Mouse (Mus musculus): ENCODE measurements around the gene Plod2.

Plod2 gene

DNA sequence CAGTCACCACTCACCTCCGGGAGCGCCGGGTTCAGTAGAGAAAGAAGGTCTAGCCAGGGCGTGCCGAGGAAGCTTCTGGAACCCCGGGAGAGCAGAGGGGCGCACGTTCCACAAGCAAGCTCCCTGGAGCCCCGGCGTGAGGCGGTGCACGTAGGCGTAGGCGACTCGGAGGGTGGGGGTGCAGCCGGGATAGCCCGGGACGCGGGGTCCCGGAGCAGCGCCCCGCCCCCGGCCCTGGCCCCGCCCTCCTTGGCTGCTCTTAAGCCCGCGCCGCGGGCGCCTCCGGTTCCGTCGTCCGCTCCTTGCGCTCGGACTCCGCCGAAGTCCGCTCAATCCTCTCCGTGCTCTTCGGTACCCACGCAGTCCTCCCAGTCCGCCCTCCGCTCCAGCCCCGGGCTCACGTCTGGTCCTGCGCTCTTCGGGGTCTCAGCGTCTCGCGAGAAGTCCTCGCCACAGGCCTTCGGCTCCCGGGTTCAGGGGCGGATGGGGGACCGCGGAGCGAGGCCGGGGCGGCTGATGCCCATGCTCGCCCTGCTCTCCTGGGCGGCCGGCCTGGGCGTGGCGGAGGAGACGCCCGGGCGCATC is at the start of gene Plod2:
Gene Plod2, plus strand, starts transcription at position 247 of the 585 bp plus-strand sequence.
- peak; percentile 65 for DNase-seq (ENCODE audit: low spot score)

DNA sequence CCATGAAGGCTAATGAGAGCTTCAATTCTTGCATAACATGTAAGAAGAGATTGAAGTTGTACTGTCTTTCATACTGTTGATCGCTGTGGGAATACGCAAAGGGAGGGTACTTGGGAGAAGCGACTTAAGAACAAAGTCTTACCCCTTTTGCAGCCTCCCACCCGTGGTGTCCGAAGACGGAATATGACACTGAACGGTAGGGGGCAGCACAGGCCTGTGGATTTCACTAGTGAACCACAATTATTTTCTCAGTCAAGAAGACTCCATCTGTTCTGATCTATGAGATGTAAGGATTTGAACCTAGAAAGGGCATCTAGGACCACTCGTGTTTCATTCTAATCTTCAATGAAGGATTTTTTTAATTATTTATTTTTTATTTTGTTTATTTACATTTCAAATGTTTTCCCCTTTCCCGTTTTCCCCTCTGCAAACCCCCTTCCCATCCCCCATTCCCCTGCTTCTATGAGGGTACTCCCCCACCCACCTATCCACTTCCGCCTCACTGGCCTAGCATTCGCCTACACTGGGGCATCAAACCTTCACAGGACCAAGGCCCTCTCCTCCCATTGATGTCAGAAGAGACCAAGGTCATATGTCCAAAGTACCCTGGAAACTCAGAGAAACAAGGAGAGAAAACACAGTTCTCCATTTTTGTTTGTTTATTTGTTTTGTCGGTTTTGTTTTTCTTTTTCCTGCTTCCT is 42.2 kb upstream of the Plod2 start:
- DNase-seq (ENCODE audit: low spot score) = peak; percentile 92

DNA sequence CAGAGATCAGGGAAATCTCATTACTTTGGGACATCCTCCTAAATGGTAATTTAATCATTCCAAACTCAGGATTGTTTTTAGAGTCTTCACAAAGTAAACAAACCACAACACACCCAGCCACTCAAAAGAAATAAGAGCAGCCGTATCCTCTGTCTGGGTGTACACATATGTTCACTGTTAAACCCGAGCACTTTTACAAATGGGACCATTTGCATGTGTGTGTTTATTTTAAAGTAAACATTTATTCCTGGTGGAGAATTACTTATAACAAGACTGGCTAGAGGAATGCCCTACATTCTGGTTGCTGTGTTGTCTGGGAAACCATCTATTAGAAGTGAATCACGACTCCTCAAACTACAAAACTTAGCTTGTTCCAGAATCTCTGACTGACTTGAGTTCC is 37.8 kb upstream of the Plod2 start:
- DNase-seq (ENCODE audit: low spot score) = no peak

DNA sequence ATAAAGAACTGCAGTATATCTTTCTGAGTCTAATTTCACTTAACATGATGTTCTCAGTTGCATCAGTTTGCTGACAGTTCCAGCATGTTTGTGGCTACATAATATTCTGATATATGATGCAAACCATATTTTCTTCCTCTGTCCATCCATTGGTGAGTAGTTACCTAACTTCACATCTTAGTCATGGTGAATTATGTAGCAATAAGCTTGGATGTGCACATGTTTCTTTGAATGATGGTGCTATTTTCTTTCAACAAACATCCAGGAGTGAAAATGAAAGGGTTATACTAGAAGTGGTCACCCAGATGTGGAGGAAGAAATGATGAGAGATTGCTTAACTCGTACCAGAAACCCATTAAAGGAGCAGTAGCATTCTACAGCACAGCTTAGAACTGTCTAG is 37.1 kb upstream of the Plod2 start:
- no peak for DNase-seq (ENCODE audit: low spot score)

DNA sequence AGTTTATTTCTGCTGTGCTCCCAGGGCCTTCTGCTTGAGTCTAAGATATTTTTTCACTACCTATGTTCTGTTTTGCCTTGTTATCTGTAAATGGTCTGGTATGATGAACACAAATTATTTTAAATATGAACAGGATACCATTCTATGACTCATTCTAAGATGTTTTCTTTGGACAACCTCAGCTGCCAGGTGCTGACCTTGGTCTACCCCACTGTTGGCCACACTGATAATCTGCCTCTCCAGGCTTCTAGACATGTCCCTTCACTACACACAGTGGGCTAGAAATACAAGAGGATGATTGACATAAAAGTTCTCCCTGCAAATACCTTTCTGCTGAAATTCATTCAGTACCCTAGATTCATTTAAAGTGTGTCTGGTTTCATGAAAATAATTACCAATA is 30.3 kb upstream of the Plod2 start:
- DNase-seq (ENCODE audit: low spot score) = no peak

DNA sequence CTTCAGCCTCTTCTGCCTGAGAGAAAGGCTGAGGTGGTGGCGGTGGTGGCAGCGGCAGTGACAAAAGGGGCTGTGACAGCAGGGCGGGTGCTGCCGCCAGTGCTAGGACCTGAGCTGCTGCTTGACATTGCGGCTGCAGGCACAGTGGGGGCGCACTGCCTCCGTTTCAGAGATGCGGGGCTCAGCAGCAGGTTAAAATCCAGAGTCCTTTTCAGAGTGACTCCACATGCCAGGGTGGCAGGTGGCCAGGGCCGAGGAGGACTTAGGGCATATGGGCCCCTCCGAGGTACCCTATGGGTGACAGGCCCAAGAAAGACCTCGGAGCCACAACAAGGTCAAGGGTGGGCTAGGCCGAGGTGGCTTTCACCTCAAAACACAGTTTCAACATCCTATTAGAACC is 25.0 kb upstream of the Plod2 start:
- DNase-seq (ENCODE audit: low spot score) = no peak

DNA sequence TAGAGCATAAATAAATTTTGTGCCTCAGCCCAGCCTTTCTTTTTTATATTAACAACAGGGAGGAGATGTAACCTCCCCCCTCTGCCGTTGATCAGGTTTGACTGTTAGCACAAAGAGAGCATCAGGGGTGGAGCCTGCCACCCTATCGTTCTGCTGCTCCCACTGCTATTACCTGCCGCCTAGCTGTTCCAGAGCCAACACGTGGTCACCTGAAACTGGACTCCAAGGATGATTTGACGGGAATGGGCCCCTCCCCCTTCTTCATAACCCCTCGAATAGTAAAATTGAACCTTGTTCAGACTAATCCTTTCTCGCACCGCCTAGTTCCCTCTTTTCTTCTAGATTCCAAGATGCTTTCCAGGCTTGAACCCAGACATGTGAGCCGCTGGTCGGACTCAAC is 21.3 kb upstream of the Plod2 start:
- DNase-seq (ENCODE audit: low spot score) = no peak

DNA sequence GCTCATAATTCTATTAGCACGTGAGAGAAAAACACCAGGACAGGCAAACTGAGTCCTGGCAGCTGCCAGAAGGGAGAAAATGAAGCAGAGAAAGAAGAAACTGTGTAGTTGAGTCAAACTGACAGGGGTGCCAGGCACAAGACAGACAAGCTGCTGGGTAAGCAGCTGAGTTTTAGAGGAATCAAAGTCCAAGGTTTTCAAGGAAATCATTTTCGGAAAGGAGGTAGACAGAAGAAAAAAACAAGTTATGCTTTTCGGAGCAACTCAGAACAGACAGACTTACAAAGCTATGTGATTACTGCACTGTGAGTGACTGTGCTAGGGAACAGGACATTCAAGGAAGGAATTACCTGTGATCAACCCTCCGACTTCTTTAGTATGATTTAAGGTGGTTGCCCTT is 17.5 kb upstream of the Plod2 start:
- DNase-seq (ENCODE audit: low spot score) = no peak

DNA sequence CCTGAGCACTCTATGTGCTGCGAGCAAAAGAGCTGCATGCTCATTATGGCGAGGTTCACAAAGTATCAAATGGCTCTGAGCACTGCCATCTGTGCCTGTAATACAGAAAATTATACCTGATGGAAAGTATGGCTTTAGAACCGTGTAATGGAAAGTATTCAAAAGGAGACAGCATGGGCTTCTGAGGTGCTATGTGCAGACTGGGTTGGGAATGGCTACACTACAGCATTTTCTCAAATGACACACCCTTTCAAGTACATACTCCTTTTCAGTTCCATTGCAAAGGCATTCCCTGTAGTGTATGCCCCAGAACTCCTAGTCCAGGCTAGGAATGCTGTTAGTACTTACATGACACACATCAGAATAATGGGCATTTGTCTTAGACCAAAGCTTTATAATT is 12.0 kb upstream of the Plod2 start:
- no peak for DNase-seq (ENCODE audit: low spot score)

DNA sequence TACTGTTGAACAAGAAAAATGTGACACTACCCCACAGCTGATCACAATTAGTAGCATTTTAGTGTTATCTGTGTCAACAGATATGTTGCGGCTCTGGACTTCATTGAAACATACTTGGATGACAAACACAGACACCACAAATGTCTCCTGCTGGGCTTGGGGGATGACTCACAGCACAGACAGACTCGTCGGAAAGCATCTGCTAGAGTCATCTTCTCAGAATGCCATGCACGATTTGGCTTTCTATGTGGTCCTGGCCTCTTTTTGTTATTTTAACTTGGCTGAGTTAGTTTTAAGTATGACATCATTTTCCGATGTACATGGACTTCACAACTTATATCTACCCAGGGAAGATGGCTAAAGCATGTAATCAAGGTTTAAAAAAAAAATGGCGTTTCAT is 4.3 kb upstream of the Plod2 start:
- DNase-seq (ENCODE audit: low spot score) = no peak

DNA sequence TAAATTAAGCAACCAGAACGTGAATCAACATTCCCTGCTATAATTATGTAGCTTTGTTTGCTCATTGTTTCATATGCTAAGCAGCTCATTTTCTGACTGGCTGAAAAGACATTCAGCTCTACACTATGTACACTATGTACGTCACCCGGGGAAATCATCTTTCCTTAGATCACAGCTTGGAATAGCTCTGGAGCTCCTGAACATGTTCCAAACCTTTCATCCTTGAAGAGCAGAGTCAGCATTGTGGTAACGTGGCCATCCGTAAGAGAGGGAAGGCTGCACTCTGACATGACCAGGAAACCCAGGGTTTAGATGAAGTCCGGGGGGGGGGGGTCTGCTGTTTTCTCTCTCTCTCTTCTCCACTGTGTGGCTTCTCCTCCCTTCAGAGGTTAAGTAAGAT is 3.8 kb upstream of the Plod2 start:
- no peak for DNase-seq (ENCODE audit: low spot score)

DNA sequence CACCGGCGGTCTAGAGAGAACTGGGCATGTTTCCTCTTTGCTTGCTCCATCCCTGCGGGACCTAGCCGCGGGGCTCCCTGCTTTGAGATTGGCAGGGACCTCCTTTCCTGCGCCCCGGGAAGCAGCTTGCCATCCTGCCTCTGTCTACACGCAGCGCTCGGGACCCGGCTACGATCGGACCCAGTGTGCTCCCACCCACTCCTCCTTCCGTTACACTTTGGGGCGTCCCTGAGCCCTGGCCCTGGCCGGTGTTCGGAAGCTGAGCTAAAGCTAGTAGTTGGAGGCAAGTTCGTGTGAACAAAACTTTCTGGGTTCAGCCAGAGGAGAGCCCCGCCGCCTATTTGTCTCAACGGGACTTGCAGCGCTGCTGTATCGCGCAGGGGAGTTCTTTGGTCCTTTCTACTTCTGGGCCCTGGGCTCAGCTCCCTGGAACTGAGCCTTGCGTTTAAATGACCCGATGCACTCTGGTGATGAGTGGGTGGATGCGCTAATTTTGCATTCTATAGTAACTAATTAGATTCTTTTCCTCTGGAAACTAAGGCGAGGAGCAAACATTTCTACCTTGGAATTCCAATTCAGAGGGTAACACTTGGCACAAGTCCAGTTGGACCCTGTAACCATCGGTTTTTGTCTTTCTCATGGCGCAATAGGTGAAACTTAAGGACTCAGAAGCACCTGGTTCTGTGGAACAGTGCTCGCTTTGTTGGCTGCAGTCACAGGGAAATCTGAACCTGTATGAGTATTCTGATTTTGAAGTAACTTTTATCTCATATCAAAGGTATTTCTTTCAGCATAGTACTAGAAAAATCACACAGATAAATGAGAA is 781 bp downstream of the Plod2 start:
- DNase-seq (ENCODE audit: low spot score) = peak; percentile 32

DNA sequence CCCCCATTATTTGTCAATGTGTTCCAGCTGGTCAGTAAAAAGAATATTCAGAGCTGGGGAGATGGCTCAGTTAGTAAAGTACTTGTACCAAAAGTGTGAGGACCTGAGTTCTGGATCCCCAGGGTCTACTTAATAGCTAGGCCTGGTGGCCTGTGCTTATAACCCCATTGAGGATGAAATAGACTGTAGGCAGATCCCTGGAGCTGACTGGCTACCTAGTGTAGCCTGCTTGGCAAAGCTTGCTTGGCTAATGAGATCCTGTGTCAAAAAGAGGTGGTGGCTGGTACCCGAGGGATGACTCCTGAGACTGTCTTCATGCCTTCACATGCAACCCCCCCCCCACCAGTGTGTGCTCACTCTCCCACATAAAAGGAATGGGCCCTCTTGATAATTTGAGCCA is 2.1 kb downstream of the Plod2 start:
- no peak for DNase-seq (ENCODE audit: low spot score)

DNA sequence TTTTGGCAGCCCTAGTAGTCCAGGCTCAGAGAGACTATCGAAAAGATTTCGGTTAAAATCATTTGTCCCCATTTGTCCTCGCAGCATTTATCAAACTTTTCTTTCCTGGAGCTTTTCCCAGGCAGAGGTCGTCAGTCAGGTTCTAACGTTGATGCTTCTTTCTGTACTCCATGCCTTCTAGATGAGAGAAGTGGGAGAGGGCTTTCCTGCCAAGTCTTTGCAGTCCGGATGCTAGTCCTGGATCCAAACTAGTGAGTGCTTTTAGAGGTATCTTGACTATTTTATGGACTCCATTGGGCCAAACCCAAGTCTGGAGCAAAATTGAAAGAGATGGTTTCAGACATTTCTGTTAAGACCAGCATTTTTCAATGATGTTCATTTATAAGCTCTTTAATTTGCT is 3.0 kb downstream of the Plod2 start:
- no peak for DNase-seq (ENCODE audit: low spot score)

DNA sequence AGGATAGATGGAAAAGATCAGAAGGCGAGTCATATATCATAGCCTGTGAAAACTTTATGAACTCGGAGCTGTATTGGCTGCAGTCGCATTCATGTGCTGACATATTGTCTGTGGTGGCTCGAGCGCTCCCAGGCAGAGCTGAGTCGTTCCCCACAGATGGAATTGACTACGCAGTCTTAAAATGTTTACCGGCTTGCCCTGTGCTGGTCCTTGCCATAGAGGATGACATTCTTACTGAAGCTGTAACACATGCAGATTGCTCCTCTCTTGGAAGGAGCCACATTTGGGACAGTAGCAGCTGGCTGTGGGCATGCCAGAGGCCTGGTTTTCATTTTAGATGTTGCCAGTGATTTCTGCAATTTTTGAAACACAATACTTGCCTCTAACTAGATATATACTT is 4.4 kb downstream of the Plod2 start:
- DNase-seq (ENCODE audit: low spot score) = no peak

DNA sequence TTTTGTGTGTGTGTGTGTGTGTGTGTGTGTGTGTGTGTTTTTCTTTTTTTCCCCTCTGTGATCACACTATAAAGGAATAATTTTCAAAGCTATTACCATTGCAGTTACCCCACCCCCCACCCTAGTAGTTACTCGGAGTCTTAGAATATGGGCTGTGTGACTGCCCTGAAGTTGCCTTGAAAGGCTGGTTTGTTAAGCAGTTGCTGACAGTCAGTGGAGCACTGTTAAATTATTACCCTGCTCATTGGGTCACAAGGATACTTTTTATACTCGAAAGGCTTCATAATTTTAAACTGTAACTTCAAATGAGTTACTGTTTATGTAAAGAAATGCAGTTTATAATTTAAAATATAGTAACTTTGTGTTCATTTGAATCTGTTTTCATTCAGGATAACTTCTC is 5.1 kb downstream of the Plod2 start:
- DNase-seq (ENCODE audit: low spot score) = no peak

DNA sequence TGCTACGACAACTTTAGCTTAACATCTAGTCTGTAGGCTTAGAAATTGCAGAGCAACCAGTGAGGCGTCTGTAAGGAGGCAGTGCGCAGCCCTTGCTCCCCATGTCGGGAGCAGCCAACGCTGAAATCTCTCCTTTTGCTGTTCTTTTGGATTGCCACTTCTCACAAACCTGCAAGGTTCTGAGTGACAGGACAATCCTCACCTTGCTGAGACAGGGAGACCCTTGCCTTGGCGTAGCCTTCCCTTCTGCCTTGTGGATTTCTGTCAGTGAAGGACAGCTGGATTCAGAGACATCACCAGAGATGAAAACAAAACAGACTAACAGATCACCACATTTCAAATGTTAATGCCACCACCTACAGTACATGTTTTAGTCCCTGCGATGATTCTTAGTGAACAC is 5.8 kb downstream of the Plod2 start:
- DNase-seq (ENCODE audit: low spot score) = no peak

DNA sequence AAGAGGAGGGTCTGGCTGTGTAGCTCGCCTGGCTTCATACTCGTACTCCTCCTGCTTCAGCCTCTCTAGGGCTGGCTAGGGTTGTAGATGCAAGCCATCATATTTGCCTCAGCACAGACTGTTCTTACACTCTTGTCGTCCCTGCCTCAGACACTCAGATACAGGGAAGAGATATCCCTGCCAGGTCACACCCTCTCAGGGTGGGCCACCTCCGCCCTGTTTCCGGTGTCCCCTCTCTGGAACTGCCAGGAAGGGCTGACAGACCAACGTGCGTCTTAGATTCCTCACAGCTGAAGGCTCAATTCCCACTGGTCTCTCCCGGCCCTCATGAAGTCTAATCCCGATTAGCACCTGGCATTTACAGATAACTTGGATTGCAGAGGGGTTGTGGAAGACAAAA is 6.6 kb downstream of the Plod2 start:
- DNase-seq (ENCODE audit: low spot score) = no peak

DNA sequence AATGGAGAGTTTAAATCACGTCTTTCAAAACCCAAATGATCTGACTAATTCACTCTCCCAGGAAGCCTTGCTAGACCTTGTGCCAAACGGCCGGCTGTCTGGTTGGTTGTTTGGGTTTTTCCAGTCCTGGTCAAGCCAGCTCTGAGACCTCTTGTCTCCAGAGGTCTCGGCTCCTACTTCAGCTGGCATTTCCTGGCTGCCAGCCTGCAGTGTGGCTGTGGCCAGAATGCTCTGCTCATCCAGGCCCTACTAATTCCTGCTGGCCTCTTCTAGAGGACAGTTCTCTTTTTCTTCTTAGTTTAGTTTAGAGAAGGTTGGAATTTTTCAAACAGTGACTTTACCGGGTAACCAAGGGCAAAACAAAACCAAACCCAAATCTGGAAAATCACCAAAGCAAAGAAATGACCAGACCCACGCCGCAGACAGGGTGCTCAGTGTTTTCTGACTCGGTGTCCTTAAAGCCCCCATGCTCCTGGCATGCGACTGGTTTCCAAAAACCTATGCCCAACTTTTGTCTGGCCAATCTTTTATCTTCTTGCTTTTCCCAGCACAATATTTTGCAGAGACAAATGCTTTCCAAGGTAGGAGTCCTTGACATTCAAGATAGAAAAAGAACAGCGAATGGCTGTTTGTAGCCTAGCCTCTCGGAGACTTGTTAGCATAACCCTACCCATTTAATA is 7.9 kb downstream of the Plod2 start:
- no peak for DNase-seq (ENCODE audit: low spot score)

DNA sequence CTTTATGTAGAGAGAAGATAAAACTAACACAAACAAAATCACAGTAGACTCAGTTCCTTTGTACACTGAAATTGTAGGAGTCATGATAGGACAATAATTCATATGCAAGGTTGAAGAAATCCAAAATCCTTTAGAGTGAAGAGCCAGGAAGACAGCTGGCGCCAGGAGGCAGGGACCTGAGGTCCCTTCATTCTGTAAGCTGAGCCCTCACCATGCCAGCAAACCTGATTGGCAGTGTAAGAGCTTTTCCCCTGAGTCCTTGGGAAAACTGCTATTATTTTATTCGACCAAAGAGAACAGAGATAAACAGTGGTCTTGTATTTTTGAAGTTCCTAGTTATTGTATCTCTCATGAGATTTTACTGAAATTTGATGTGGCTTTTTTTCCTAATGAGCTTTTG is 9.0 kb downstream of the Plod2 start:
- no peak for DNase-seq (ENCODE audit: low spot score)

DNA sequence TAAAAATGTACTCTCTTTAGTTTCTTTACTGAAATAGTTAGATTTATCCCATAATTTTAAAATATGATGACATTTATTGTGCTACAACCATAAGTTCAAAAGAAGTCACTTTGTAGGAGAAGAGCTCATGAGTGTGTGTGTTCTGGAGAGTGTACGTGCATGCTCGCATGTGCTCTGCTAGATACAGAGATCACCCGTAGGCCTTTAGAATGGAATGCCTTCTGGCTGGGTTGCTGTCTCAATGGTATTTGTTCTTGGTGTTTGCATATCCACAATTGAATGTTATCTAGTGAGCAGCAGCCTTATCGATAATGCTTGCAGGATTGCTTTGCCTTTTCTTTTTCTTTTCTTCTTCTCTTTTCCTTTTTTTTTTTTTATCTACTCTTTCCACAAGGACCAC is 9.6 kb downstream of the Plod2 start:
- no peak for DNase-seq (ENCODE audit: low spot score)

DNA sequence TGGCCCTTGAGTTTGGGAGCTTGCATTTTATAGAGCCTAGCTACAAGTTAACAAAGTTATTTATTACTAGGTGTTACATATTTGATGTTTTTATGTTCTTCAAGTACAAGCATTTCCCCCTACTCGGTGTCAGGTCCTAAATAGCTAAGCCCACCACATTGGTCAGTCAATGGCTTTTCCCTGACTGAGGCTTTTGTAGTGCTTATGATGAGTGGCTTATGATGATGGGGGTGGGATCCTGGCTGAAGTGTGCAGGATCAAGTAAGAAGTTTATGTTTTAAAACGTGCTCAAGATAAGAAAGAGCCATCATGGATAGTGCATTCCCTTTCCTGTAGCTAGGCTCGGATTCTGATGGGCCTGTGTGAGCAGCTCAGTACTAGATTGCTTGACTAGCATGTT is 10.7 kb downstream of the Plod2 start:
- no peak for DNase-seq (ENCODE audit: low spot score)

Data from urinary bladder, postnatal 25 days (tissue).